Comparison of ENCODE assay signal across 14 mouse cellular contexts in genomic region chr7:44357531-44357930, GRCm38 (mm10). TPM values are rescaled to one million over a fixed set of nuclear protein-coding genes. Genes with fewer than 3 reads are reported as not detected.
DNase-seq lines count a peak whose midpoint lies in the region; ATAC-seq and TF ChIP-seq lines count a peak whose summit lies in the region.
"Had no signal": no experiment of that assay in that cellular context is flagged by ENCODE, and none has a peak within 500 bp of the region (broad histone marks: within the 10 kb centered on the region; RNA-seq: fewer than 3 reads in every experiment).

No protein-coding gene starts in this region.

- H3K36me3 ChIP-seq in forebrain, embryonic 10.5 days (replicated peaks) = no peaks in the 10 kb centered on the region
- H3K36me3 ChIP-seq in forebrain, embryonic 16.5 days (ENCODE audit: control insufficient read depth, insufficient read depth) = no peaks in the 10 kb centered on the region
- H3K36me3 ChIP-seq in kidney, postnatal 0 days (ENCODE audit: insufficient read depth, low read length) = no peaks in the 10 kb centered on the region
- H3K36me3 ChIP-seq in forebrain, embryonic 14.5 days (ENCODE audit: control insufficient read depth, insufficient read depth, low read length) = 0 out of 2 replicates have a peak, but pooled peaks cover 6% of the 10 kb centered on the region
- H3K36me3 ChIP-seq in midbrain, embryonic 15.5 days (replicated peaks) = peaks cover 4% of the 10 kb centered on the region; the same call in 1 of the 2 replicates

- H3K4me1 ChIP-seq in forebrain, embryonic 10.5 days = peaks cover 82% of the 10 kb centered on the region
- peaks cover 38% of the 10 kb centered on the region for H3K4me1 ChIP-seq in forebrain, embryonic 16.5 days (replicated peaks; ENCODE audit: control insufficient read depth, insufficient read depth, low read length)
- peaks cover 10% of the 10 kb centered on the region; the same call in 1 of the 2 replicates for H3K4me1 ChIP-seq in kidney, postnatal 0 days (replicated peaks; ENCODE audit: insufficient read depth, low read length)
- H3K4me1 ChIP-seq in forebrain, embryonic 14.5 days (ENCODE audit: control insufficient read depth, insufficient read depth, low read length) = peaks cover 13% of the 10 kb centered on the region
- peaks cover 49% of the 10 kb centered on the region for H3K4me1 ChIP-seq in midbrain, embryonic 15.5 days

- no peak overlapping the region for H3K4me2 ChIP-seq in forebrain, embryonic 16.5 days (ENCODE audit: low read length)
- H3K4me2 ChIP-seq in kidney, postnatal 0 days (ENCODE audit: low read length) = 0 out of 2 replicates have a peak overlapping the region, but pooled peaks have one; percentile 41
- no peak overlapping the region for H3K4me2 ChIP-seq in forebrain, embryonic 14.5 days (ENCODE audit: low read length)
- peak overlapping the region; percentile 20; the same call in 1 of the 2 replicates for H3K4me2 ChIP-seq in midbrain, embryonic 15.5 days
- H3K4me2 ChIP-seq: hindbrain, embryonic 15.5 days had no signal

- H3K9ac ChIP-seq in forebrain, embryonic 16.5 days (replicated peaks; ENCODE audit: low read depth, low read length) = no peak overlapping the region
- no peak overlapping the region for H3K9ac ChIP-seq in kidney, postnatal 0 days (ENCODE audit: low read depth, low read length)
- H3K9ac ChIP-seq in forebrain, embryonic 14.5 days (ENCODE audit: low read length) = no peak overlapping the region
- no peak overlapping the region for H3K9ac ChIP-seq in midbrain, embryonic 15.5 days
- H3K9ac ChIP-seq: hindbrain, embryonic 15.5 days had no signal

- peaks cover 94% of the 10 kb centered on the region for H3K27me3 ChIP-seq in forebrain, embryonic 10.5 days (ENCODE audit: poor library complexity, severe bottlenecking)
- H3K27me3 ChIP-seq in forebrain, embryonic 16.5 days (replicated peaks; ENCODE audit: control insufficient read depth, insufficient read depth, low read length) = peaks cover 63% of the 10 kb centered on the region
- peaks cover 56% of the 10 kb centered on the region for H3K27me3 ChIP-seq in kidney, postnatal 0 days (ENCODE audit: insufficient read depth, low read length)
- peaks cover 61% of the 10 kb centered on the region for H3K27me3 ChIP-seq in forebrain, embryonic 14.5 days (replicated peaks; ENCODE audit: control insufficient read depth, insufficient read depth, low read length)
- peaks cover 27% of the 10 kb centered on the region for H3K27me3 ChIP-seq in midbrain, embryonic 15.5 days (replicated peaks)

- ATAC-seq in forebrain, embryonic 16.5 days = no peak
- no peak for ATAC-seq in kidney, postnatal 0 days (replicated peaks; ENCODE audit: low FRiP score, low read depth)
- no peak for ATAC-seq in forebrain, embryonic 14.5 days
- ATAC-seq in midbrain, embryonic 15.5 days (replicated peaks) = no peak

- no peaks in the 10 kb centered on the region for H3K9me3 ChIP-seq in forebrain, embryonic 10.5 days
- H3K9me3 ChIP-seq in forebrain, embryonic 16.5 days (ENCODE audit: control insufficient read depth, low read length) = no peaks in the 10 kb centered on the region
- H3K9me3 ChIP-seq in kidney, postnatal 0 days (replicated peaks; ENCODE audit: low read length) = no peaks in the 10 kb centered on the region
- H3K9me3 ChIP-seq in forebrain, embryonic 14.5 days (replicated peaks; ENCODE audit: control insufficient read depth, low read length) = no peaks in the 10 kb centered on the region
- no peaks in the 10 kb centered on the region for H3K9me3 ChIP-seq in midbrain, embryonic 15.5 days
- H3K9me3 ChIP-seq: hindbrain, embryonic 15.5 days had no signal

- H3K27ac ChIP-seq in forebrain, embryonic 10.5 days = peak overlapping the region; percentile 81
- H3K27ac ChIP-seq in forebrain, embryonic 16.5 days (ENCODE audit: low read length) = no peak overlapping the region
- H3K27ac ChIP-seq in kidney, postnatal 0 days = no peak overlapping the region
- H3K27ac ChIP-seq in forebrain, embryonic 14.5 days (ENCODE audit: low read depth, low read length) = no peak overlapping the region
- H3K27ac ChIP-seq in midbrain, embryonic 15.5 days = peak overlapping the region; percentile 55; the same call in 1 of the 2 replicates

- peak overlapping the region; percentile 47 for H3K4me3 ChIP-seq in forebrain, embryonic 10.5 days
- H3K4me3 ChIP-seq in forebrain, embryonic 16.5 days (replicated peaks; ENCODE audit: low read length) = no peak overlapping the region
- no peak overlapping the region for H3K4me3 ChIP-seq in kidney, postnatal 0 days (replicated peaks; ENCODE audit: low read depth, low read length)
- H3K4me3 ChIP-seq in forebrain, embryonic 14.5 days (ENCODE audit: low read depth, low read length) = no peak overlapping the region
- no peak overlapping the region for H3K4me3 ChIP-seq in midbrain, embryonic 15.5 days
- H3K4me3 ChIP-seq: hindbrain, embryonic 15.5 days had no signal

- DNase-seq in forebrain, embryonic 10.5 days (ENCODE audit: extremely low spot score, low spot score) = no peak
- DNase-seq in kidney, postnatal 0 days (ENCODE audit: low spot score) = no peak
- DNase-seq in kidney, adult 8-10 months = no peak
- peak; percentile 13 for DNase-seq in forebrain, embryonic 14.5 days (ENCODE audit: low spot score)
- DNase-seq in cerebellum, postnatal 4 days (ENCODE audit: low spot score in 2 of 2) = no peak
- no peak for DNase-seq in adrenal gland, postnatal 36 days
- DNase-seq: adrenal gland, postnatal 10 days; gastrocnemius, postnatal 10 days; layer of hippocampus, postnatal 36 days; liver; thymus, postnatal 36 days had no signal

- WGBS in forebrain, embryonic 10.5 days = 10% methylated on average over 10 of the region's 10 CpGs
- 14% methylated on average over 10 of the region's 10 CpGs for WGBS in forebrain, embryonic 16.5 days
- WGBS in kidney, postnatal 0 days = 27% methylated on average over 10 of the region's 10 CpGs
- 15% methylated on average over 5 of the region's 10 CpGs for WGBS in forebrain, embryonic 14.5 days
- WGBS in midbrain, embryonic 15.5 days = 12% methylated on average over 10 of the region's 10 CpGs

- no peak for TF ChIP-seq CTCF in kidney, postnatal 0 days (IDR thresholded peaks at IDR 0.05; ENCODE audit: low read depth)

RNA-seq across cellular contexts. Expression of gene Syt3, which starts 26.4 kb away (rescaled TPM):
- polyA plus RNA-seq in forebrain, embryonic 10.5 days (2016; fragmentation: Nextera tagmentation; extraction: Ambion mirVana) = 3.2 and 4.1 TPM in 2 replicates
- 27.2 and 37.2 TPM in 2 replicates for polyA plus RNA-seq in forebrain, embryonic 16.5 days (2015; fragmentation: Nextera tagmentation; extraction: Ambion mirVana)
- 3.3 and 3.5 TPM in 2 replicates for polyA plus RNA-seq in kidney, postnatal 0 days (2015; fragmentation: Nextera tagmentation; extraction: Ambion mirVana)
- 19.0 and 25.3 TPM in 2 replicates for polyA plus RNA-seq in forebrain, embryonic 14.5 days (2014; fragmentation: Nextera tagmentation; extraction: Ambion mirVana)
- 56.3 and 57.2 TPM in 2 replicates for polyA plus RNA-seq in midbrain, embryonic 15.5 days (2015; fragmentation: Nextera tagmentation; extraction: Ambion mirVana)
- total RNA-seq in adrenal gland, postnatal 36 days (2021) = 1 to 10 TPM; 3.0 to 4.7 TPM

RNA-seq across cellular contexts. Expression of gene 1700008O03Rik, which starts 28.1 kb away (rescaled TPM):
- polyA plus RNA-seq in forebrain, embryonic 10.5 days (2016; fragmentation: Nextera tagmentation; extraction: Ambion mirVana) = 1.6 and 2.1 TPM in 2 replicates
- 0.86 and 2.3 TPM in 2 replicates for polyA plus RNA-seq in forebrain, embryonic 16.5 days (2015; fragmentation: Nextera tagmentation; extraction: Ambion mirVana)
- 1.3 and 1.4 TPM in 2 replicates for polyA plus RNA-seq in kidney, postnatal 0 days (2015; fragmentation: Nextera tagmentation; extraction: Ambion mirVana)
- 0.63 and 0.86 TPM in 2 replicates for polyA plus RNA-seq in forebrain, embryonic 14.5 days (2014; fragmentation: Nextera tagmentation; extraction: Ambion mirVana)
- polyA plus RNA-seq in midbrain, embryonic 15.5 days (2015; fragmentation: Nextera tagmentation; extraction: Ambion mirVana) = 2.1 and 2.6 TPM in 2 replicates
- under 1 TPM; 0.63 to 0.99 TPM for total RNA-seq in adrenal gland, postnatal 36 days (2021)
- total RNA-seq: gastrocnemius, postnatal 10 days had no signal

RNA-seq across cellular contexts. Expression of gene Shank1, which starts 47.5 kb away (rescaled TPM):
- polyA plus RNA-seq in forebrain, embryonic 10.5 days (2016; fragmentation: Nextera tagmentation; extraction: Ambion mirVana) = 1.4 TPM in 2 replicates
- polyA plus RNA-seq in forebrain, embryonic 16.5 days (2015; fragmentation: Nextera tagmentation; extraction: Ambion mirVana) = 20.4 and 26.5 TPM in 2 replicates
- polyA plus RNA-seq in kidney, postnatal 0 days (2015; fragmentation: Nextera tagmentation; extraction: Ambion mirVana) = 0.68 and 1.1 TPM in 2 replicates
- 9.5 and 15.1 TPM in 2 replicates for polyA plus RNA-seq in forebrain, embryonic 14.5 days (2014; fragmentation: Nextera tagmentation; extraction: Ambion mirVana)
- 39.8 and 46.5 TPM in 2 replicates for polyA plus RNA-seq in midbrain, embryonic 15.5 days (2015; fragmentation: Nextera tagmentation; extraction: Ambion mirVana)
- 1 to 10 TPM; 5.2 to 6.7 TPM for total RNA-seq in adrenal gland, postnatal 36 days (2021)

RNA-seq across cellular contexts. Expression of gene Clec11a, which starts 50.8 kb away (rescaled TPM):
- 2.5 and 2.9 TPM in 2 replicates for polyA plus RNA-seq in forebrain, embryonic 10.5 days (2016; fragmentation: Nextera tagmentation; extraction: Ambion mirVana)
- 3.5 and 4.4 TPM in 2 replicates for polyA plus RNA-seq in forebrain, embryonic 16.5 days (2015; fragmentation: Nextera tagmentation; extraction: Ambion mirVana)
- polyA plus RNA-seq in kidney, postnatal 0 days (2015; fragmentation: Nextera tagmentation; extraction: Ambion mirVana) = 5.1 and 6.0 TPM in 2 replicates
- 3.7 and 4.5 TPM in 2 replicates for polyA plus RNA-seq in forebrain, embryonic 14.5 days (2014; fragmentation: Nextera tagmentation; extraction: Ambion mirVana)
- polyA plus RNA-seq in midbrain, embryonic 15.5 days (2015; fragmentation: Nextera tagmentation; extraction: Ambion mirVana) = 3.6 and 3.9 TPM in 2 replicates
- 1 to 10 TPM; 4.1 TPM for total RNA-seq in adrenal gland, postnatal 36 days (2021)

Comparison
In these comparisons a context has a peak if more than half of its experiments do, and no peak if none do; other contexts are left out.
1. H3K27ac ChIP-seq: peak in forebrain, embryonic 10.5 days (single experiment) and midbrain, embryonic 15.5 days (single experiment); none in forebrain, embryonic 16.5 days (single experiment), kidney, postnatal 0 days (single experiment) and forebrain, embryonic 14.5 days (single experiment).
2. H3K4me2 ChIP-seq: peak in kidney, postnatal 0 days (single experiment) and midbrain, embryonic 15.5 days (single experiment); none in forebrain, embryonic 16.5 days (single experiment) and forebrain, embryonic 14.5 days (single experiment).